Mouse (Mus musculus): ENCODE measurements around the gene Gm49661.
A peak's percentile ranks its signal among the peaks of the same experiment; 100 is the strongest.

Gene Gm49661

DNA sequence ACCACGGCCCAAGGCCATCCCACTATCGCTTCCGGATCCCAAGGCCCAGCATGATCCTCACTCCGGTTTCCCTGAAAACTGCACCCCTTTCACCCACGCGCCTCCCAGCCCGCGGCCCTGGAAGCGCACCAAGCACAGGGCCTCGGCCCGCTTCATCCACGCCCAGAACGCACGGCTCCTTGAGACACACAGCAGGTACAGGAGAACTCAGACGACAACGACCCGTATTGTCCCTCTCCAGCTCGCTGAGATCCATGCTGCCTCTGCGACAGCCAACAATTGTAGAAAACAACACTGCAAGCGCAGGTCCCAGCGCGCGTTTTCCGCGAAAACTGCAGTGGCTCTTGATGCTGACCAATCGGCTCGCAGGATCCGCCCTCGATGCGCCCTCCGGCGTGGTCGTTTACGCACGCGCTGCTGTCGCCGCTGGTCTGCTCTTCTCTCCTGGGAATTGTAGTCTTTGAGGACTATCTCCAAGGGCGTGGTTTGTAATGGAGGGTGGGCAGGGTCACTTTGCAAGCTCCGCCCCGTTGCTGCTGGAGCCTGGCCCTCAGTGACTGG lies 3.4 kb downstream of the Gm49661 start:
- peak; percentile 97 for DNase-seq

- no peak for DNase-seq
These were observed 5.3 kb downstream of the Gm49661 start for GRCm38 (mm10) chr8:84963952-84964351.

GRCm38 (mm10) chr8:84959811-84960210 lies 9.4 kb downstream of the Gm49661 start:
- DNase-seq = no peak

DNA sequence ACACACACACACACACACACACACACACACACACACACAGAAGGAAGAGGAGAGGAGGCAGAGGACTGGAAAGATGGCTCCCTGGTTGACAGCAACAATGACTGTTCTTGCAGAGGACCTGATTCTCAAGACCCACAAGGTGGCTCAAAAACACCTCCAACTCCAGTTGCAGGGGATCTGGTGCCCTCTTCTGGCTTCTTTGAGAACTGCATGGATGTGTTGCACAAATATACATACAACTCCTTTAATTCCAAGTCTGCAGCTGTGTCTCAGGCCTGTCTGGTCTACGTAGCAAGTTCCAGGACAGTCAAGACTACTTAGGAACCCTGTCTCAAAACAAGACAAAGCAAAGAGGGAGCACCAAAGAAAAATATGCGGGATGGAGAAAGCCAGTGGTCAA lies 12.5 kb downstream of the Gm49661 start:
- peak; percentile 64 for DNase-seq

DNA sequence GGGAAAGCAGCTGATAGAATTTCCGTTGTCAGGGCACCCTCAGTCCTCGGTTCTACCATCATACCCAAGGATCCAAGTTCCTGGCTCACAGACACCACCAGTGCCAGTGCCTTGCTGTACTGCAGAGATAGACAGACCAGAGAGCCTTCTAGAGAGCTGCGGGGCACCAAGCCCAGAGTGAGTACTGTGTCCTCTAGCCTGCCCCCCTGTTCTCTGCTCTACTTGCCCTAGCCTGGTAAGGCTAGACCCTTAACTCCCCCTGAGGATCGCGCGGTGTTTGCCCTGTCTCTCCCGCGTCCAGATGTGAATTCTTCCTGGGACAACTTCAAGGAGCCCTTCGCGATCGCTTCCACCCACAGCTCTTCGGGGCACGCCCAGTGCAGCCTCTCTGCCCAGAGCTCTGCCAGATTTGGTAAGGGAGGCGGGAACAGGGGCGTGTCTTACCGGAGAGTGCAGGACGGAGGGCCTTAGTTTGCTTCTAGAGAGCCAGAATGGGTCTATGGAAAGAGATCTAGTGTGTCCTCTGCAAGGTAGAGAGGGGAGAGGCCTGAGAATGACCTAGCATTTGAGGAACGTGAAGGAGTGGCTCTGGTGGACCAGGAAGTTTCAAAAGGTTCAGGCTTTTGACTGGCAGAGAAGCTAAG lies 16.5 kb downstream of the Gm49661 start:
- peak; percentile 48 for DNase-seq

GRCm38 (mm10) chr8:84949753-84950152 lies 19.5 kb downstream of the Gm49661 start:
- DNase-seq = no peak

GRCm38 (mm10) chr8:84947241-84947545 lies 22.0 kb downstream of the Gm49661 start:
- peak; percentile 63 for DNase-seq

DNA sequence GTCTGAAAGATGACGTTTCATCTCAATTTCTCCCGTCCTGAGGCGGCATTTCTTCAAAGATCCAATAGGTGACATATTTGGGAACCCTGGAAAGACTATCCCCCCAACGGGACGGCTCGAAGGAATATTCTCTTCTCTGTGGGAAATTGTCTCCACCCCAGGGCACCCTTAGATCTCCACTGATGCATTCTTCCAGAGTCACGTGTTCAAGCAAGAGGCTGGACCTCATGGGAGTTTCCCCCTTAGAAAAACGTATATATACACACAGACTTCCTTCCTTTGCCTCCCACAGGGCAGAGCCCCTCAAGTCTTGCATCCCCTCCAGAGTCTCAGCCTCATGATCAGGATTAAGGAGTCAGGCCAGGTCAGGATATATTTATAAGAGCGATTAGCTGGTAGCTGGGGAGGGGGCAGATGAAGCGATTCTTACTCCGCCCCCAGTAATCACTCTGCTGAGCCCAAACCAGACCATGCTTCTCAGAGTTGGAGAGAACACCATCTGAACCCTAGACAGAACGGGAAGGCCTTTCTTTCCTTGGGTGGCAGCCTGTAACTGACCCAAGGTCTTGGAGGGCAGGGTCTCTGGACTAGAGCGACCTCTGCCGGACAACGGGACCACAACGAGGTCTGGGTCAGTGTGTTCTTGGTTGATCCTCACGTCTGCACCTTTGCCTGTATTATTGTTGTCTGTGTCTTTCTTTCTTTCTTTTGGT lies 22.5 kb downstream of the Gm49661 start, which contains the start of gene Rtbdn:
Gene Rtbdn (plus strand): TSS at position 464 of the 713 bp plus-strand sequence.
- no peak for DNase-seq

- DNase-seq = no peak
These were observed 23.4 kb downstream of the Gm49661 start for GRCm38 (mm10) chr8:84945633-84946527.

DNA sequence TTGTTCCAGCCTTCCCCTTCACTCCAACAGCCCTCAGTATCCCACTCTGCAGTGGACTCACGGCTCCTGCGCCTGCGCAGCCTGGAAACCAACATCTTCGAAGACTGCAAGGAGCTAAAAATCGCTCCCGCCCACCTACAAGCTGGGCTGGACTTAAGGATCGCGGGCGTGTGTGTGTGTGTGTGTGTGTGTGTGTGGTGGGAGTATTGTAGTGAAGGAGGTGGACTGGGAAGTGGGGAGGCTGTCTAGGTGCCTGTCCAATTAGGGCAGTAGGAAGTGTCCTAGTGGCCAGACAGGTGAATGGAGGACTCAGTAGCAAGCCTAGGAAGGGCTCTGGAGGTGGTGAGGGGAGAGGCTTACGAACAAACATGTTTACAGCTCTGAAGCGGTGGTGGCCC lies 24.0 kb downstream of the Gm49661 start:
- DNase-seq = no peak

GRCm38 (mm10) chr8:84944478-84945160 lies 24.6 kb downstream of the Gm49661 start:
- peak; percentile 48 for DNase-seq

GRCm38 (mm10) chr8:84943699-84944098 lies 25.5 kb downstream of the Gm49661 start:
- DNase-seq = no peak

- no peak for DNase-seq
These were observed 31.4 kb downstream of the Gm49661 start for GRCm38 (mm10) chr8:84937620-84938485.

- DNase-seq = peak; percentile 61
These were observed 32.2 kb downstream of the Gm49661 start, which contains the start of gene Mast1 for GRCm38 (mm10) chr8:84936962-84937546. Gene Mast1 (minus strand): TSS chr8:84937359.

- DNase-seq = no peak
These were observed 32.9 kb downstream of the Gm49661 start for GRCm38 (mm10) chr8:84936041-84936961.

GRCm38 (mm10) chr8:84935489-84935888 lies 33.7 kb downstream of the Gm49661 start:
- DNase-seq = no peak

- no peak for DNase-seq
These were observed 34.4 kb downstream of the Gm49661 start for GRCm38 (mm10) chr8:84934860-84935259.

- no peak for DNase-seq
These were observed 35.3 kb downstream of the Gm49661 start for GRCm38 (mm10) chr8:84933767-84934559.

- no peak for DNase-seq
These were observed 38.7 kb downstream of the Gm49661 start for GRCm38 (mm10) chr8:84930582-84930981.

Measured in kidney, postnatal 14 days (tissue).